Mouse (Mus musculus) thymus, adult 2 months (tissue): Measurements from ENCODE around the gene Utp3.

Source experiments
- CTCF ChIP-seq: fragments of 200-500 bp; IDR thresholded peaks from 2 replicates; pipeline ENCODE4 v1.5.1; 2012; ENCODE audit warnings: mild to moderate bottlenecking, control low read depth, low read length, moderate library complexity, borderline replicate concordance; ENCODE audit not compliant: control insufficient read depth, poor library complexity, insufficient read depth; ENCODE audit errors: extremely low read depth
- POLR2A ChIP-seq: fragments of 200-500 bp; IDR thresholded peaks from 2 replicates; pipeline ENCODE4 v1.6.1; 2012; ENCODE audit warnings: mild to moderate bottlenecking, low read length, control low read depth, moderate library complexity; ENCODE audit not compliant: control insufficient read depth, poor library complexity, insufficient read depth; ENCODE audit errors: extremely low read depth

- TF ChIP-seq CTCF (no peak), POLR2A (no peak)
Observed at GRCm38 (mm10) chr5:88508555-88508954, 45.7 kb upstream of the Utp3 start.
